Comparison of ENCODE assay signal across 13 mouse cellular contexts in the genomic region with DNA sequence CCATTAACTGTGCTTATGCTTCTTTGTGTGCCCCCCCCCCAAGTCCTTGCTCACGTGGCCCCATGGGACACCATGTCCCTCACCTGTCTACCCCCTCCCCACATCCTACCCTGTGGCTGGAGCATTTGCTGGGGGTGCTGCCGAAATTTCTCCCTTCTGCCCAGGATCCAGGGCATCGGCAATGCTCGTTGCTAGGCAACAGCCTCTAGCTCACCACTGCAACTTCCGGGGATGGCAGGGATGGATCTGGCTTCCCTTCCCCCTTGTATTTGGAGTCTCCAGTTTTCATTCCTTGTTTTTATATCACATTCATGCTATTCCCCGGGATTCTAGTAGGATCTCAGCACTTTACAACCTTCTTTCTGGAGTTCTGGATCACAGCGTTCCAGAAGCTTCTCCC. TPM values are rescaled to one million over a fixed set of nuclear protein-coding genes. Genes with fewer than 3 reads are reported as not detected.
DNase-seq lines count a peak whose midpoint lies in the region; ATAC-seq lines count a peak whose summit lies in the region.
"Had no signal": no experiment of that assay in that cellular context is flagged by ENCODE, and none has a peak within 500 bp of the region (broad histone marks: within the 10 kb centered on the region; RNA-seq: fewer than 3 reads in every experiment).

No protein-coding gene starts in this region.

- H3K4me2 ChIP-seq in hindbrain, embryonic 14.5 days (replicated peaks) = peak overlapping the region; percentile 49
- peak overlapping the region; percentile 51 for H3K4me2 ChIP-seq in midbrain, embryonic 14.5 days (ENCODE audit: low read length)
- H3K4me2 ChIP-seq: intestine, embryonic 15.5 days; liver, embryonic 15.5 days had no signal

- intact Hi-C loops in left cerebral cortex, postnatal 4 days (cut with DNase I) = loop anchor here (10.0 kb wide), 1 partner anchor 165 kb away; no protein-coding TSS in a partner anchor

- H3K9ac ChIP-seq in hindbrain, embryonic 14.5 days = peak overlapping the region; percentile 37; the same call in 1 of the 2 replicates
- H3K9ac ChIP-seq in midbrain, embryonic 14.5 days (replicated peaks; ENCODE audit: low read length) = peak overlapping the region; percentile 36; the same call in 1 of the 2 replicates
- H3K9ac ChIP-seq: intestine, embryonic 15.5 days; liver, embryonic 15.5 days had no signal

- WGBS in hindbrain, embryonic 14.5 days = 20% methylated on average over 7 of the region's 7 CpGs
- 25% methylated on average over 7 of the region's 7 CpGs for WGBS in midbrain, embryonic 14.5 days

- DNase-seq in left cerebral cortex, adult 18-20 months (ENCODE audit: low spot score in 2 of 2) = peak; percentile 62 to 71
- no peak for DNase-seq in left cerebral cortex, postnatal 4 days
- DNase-seq in hindbrain, embryonic 14.5 days (ENCODE audit: low spot score) = peak; percentile 70
- peak; percentile 82 for DNase-seq in midbrain, embryonic 14.5 days
- peak; percentile 68 for DNase-seq in right cerebral cortex, postnatal 25 days
- DNase-seq in embryo, embryonic 10 days (ENCODE audit: low spot score) = no peak
- DNase-seq in gastrocnemius, postnatal 10 days = no peak
- no peak for DNase-seq in adrenal gland, postnatal 14 days
- DNase-seq: heart, adult 2 months had no signal

- peak overlapping the region; percentile 20 for H3K4me3 ChIP-seq in hindbrain, embryonic 14.5 days (replicated peaks; ENCODE audit: low read length)
- peak overlapping the region; percentile 29 for H3K4me3 ChIP-seq in midbrain, embryonic 14.5 days (replicated peaks; ENCODE audit: low read depth, low read length)
- H3K4me3 ChIP-seq: heart, adult 2 months; intestine, embryonic 15.5 days; liver, embryonic 15.5 days had no signal

- H3K36me3 ChIP-seq in hindbrain, embryonic 14.5 days (replicated peaks; ENCODE audit: control insufficient read depth, insufficient read depth) = peaks cover 27% of the 10 kb centered on the region
- H3K36me3 ChIP-seq in midbrain, embryonic 14.5 days (ENCODE audit: control insufficient read depth, insufficient read depth, low read length) = peaks cover 23% of the 10 kb centered on the region

- peak overlapping the region; percentile 10; the same call in 1 of the 2 replicates for H3K27ac ChIP-seq in hindbrain, embryonic 14.5 days
- no peak overlapping the region; the same call in 1 of the 2 replicates for H3K27ac ChIP-seq in midbrain, embryonic 14.5 days (replicated peaks; ENCODE audit: low read depth, low read length)
- H3K27ac ChIP-seq: heart, adult 2 months; intestine, embryonic 15.5 days; liver, embryonic 15.5 days had no signal

- ATAC-seq in hindbrain, embryonic 14.5 days (ENCODE audit: low FRiP score) = no peak
- no peak for ATAC-seq in midbrain, embryonic 14.5 days (ENCODE audit: low FRiP score, low TSS enrichment)
- ATAC-seq: intestine, embryonic 15.5 days had no signal

- peaks cover 16% of the 10 kb centered on the region for H3K4me1 ChIP-seq in hindbrain, embryonic 14.5 days (replicated peaks; ENCODE audit: control insufficient read depth, insufficient read depth, low read length)
- H3K4me1 ChIP-seq in midbrain, embryonic 14.5 days (ENCODE audit: control insufficient read depth, insufficient read depth, low read length) = peaks cover 28% of the 10 kb centered on the region

- peaks cover 36% of the 10 kb centered on the region for H3K27me3 ChIP-seq in hindbrain, embryonic 14.5 days (ENCODE audit: control insufficient read depth, insufficient read depth, low read length)
- H3K27me3 ChIP-seq in midbrain, embryonic 14.5 days (ENCODE audit: control insufficient read depth, insufficient read depth, low read length) = peaks cover 36% of the 10 kb centered on the region

- no peaks in the 10 kb centered on the region for H3K9me3 ChIP-seq in hindbrain, embryonic 14.5 days (ENCODE audit: control insufficient read depth, low read length)
- H3K9me3 ChIP-seq in midbrain, embryonic 14.5 days (ENCODE audit: control insufficient read depth, low read length) = no peaks in the 10 kb centered on the region
- H3K9me3 ChIP-seq: intestine, embryonic 15.5 days; liver, embryonic 15.5 days had no signal

RNA-seq across cellular contexts. Expression of a gene that starts 2.0 kb away (rescaled TPM):
- total RNA-seq in left cerebral cortex, adult 18-20 months (2021) = 10 to 100 TPM; 42.2 to 46.6 TPM
- 10 to 100 TPM; 41.9 to 52.7 TPM for total RNA-seq in left cerebral cortex, postnatal 4 days (2021)
- polyA plus RNA-seq in hindbrain, embryonic 14.5 days (2014; fragmentation: Nextera tagmentation; extraction: Ambion mirVana) = 10.4 TPM in 2 replicates
- polyA plus RNA-seq in midbrain, embryonic 14.5 days (2014; fragmentation: Nextera tagmentation; extraction: Ambion mirVana) = 6.4 and 7.4 TPM in 2 replicates
- total RNA-seq in gastrocnemius, postnatal 10 days (2021) = 100 to 1,000 TPM; 131 to 165 TPM
- total RNA-seq in adrenal gland, postnatal 14 days (2021) = 122 and 126 TPM in 2 replicates
- total RNA-seq: common myeloid progenitor, adult 5-6 weeks had no signal

RNA-seq across cellular contexts. Expression of a gene that starts 16.3 kb away (rescaled TPM):
- 10 to 100 TPM; 27.9 to 33.2 TPM for total RNA-seq in left cerebral cortex, adult 18-20 months (2021)
- total RNA-seq in left cerebral cortex, postnatal 4 days (2021) = 10 to 100 TPM; 47.2 to 52.4 TPM
- polyA plus RNA-seq in hindbrain, embryonic 14.5 days (2014; fragmentation: Nextera tagmentation; extraction: Ambion mirVana) = 30.6 and 34.6 TPM in 2 replicates
- polyA plus RNA-seq in midbrain, embryonic 14.5 days (2014; fragmentation: Nextera tagmentation; extraction: Ambion mirVana) = 50.4 and 52.5 TPM in 2 replicates
- total RNA-seq in gastrocnemius, postnatal 10 days (2021) = 1 to 10 TPM; 6.1 to 8.1 TPM
- 16.1 and 26.1 TPM in 2 replicates for total RNA-seq in adrenal gland, postnatal 14 days (2021)

RNA-seq across cellular contexts. Expression of a gene that starts 17.7 kb away (rescaled TPM):
- total RNA-seq in left cerebral cortex, adult 18-20 months (2021) = not detected
- not detected for total RNA-seq in left cerebral cortex, postnatal 4 days (2021)
- polyA plus RNA-seq in hindbrain, embryonic 14.5 days (2014; fragmentation: Nextera tagmentation; extraction: Ambion mirVana) = not detected in 2 replicates
- polyA plus RNA-seq in midbrain, embryonic 14.5 days (2014; fragmentation: Nextera tagmentation; extraction: Ambion mirVana) = not detected in 2 replicates
- not detected for total RNA-seq in gastrocnemius, postnatal 10 days (2021)
- 1.8 TPM in 2 replicates for total RNA-seq in adrenal gland, postnatal 14 days (2021)
- total RNA-seq: common myeloid progenitor, adult 5-6 weeks; megakaryocyte progenitor cell, adult 5-6 weeks had no signal
- polyA plus RNA-seq: heart, adult 2 months had no signal

Comparison
In these comparisons a context has a peak if more than half of its experiments do, and no peak if none do; other contexts are left out.
1. DNase-seq: peak in left cerebral cortex, adult 18-20 months (2 of 2), hindbrain, embryonic 14.5 days (single experiment), midbrain, embryonic 14.5 days (single experiment) and right cerebral cortex, postnatal 25 days (single experiment); none in left cerebral cortex, postnatal 4 days (single experiment), embryo, embryonic 10 days (single experiment), gastrocnemius, postnatal 10 days (single experiment) and adrenal gland, postnatal 14 days (single experiment).